Mouse (Mus musculus): ENCODE results near the gene Adh7. TPM values are rescaled to one million over a fixed set of nuclear protein-coding genes. Genes with fewer than 3 reads are reported as not detected.
A peak's percentile ranks its signal among the peaks of the same experiment; 100 is the strongest.

Adh7 gene
- polyA plus RNA-seq, 1 experiment from 2014 or later, result 0.27 TPM

GRCm38 (mm10) chr3:138240942-138241341, 23.4 kb downstream of the Adh7 start:
- Histone ChIP-seq H3K36me3 (ENCODE audit: control insufficient read depth, insufficient read depth) (no peaks in the 10 kb centered on the region), H3K4me3 (ENCODE audit: low read depth, low read length) (no peak overlapping the region), H3K4me2 (ENCODE audit: low read depth, low read length) (no peak overlapping the region), H3K9ac (ENCODE audit: low read depth, low read length) (no peak overlapping the region), H3K4me1 (ENCODE audit: control insufficient read depth, low read depth, low read length) (no peaks in the 10 kb centered on the region; the same call in 1 of the 2 replicates), H3K27me3 (ENCODE audit: control insufficient read depth, insufficient read depth, low read depth, low read length) (no peaks in the 10 kb centered on the region), H3K9me3 (replicated peaks; ENCODE audit: control insufficient read depth, low read length) (no peaks in the 10 kb centered on the region), H3K27ac (ENCODE audit: low read length) (no peak overlapping the region)
- no peak for ATAC-seq (ENCODE audit: low read depth)
- WGBS (ENCODE audit: insufficient replicate concordance), result 63% methylated on average over 5 of the region's 5 CpGs

DNA sequence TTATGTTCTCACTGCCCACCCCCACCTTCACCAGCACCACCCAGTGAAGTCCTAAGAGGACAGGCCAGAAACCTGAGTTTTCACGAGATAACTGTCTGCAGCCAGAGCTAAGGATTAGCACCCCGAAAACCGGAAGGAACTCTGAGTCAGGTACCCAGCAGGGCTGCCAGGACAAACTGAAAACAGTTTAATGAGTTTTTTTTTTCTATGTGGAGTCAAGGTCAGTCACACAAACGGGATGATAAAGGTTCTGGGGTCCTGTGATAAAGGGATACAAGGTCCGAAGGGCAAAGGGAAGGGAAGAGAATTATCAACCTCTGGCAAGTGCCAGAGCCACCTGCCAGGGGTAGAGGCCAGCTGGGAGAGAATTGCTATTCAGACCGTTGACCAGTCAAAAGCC, 23.8 kb downstream of the Adh7 start:
- peak; percentile 20; the same call in 1 of the 2 replicates for ATAC-seq (ENCODE audit: low read depth)
- no peak overlapping the region for H3K27ac ChIP-seq (ENCODE audit: low read length)
- H3K4me3 ChIP-seq (ENCODE audit: low read depth, low read length), result no peak overlapping the region
- no peaks in the 10 kb centered on the region for H3K9me3 ChIP-seq (replicated peaks; ENCODE audit: control insufficient read depth, low read length)
- no peaks in the 10 kb centered on the region; the same call in 1 of the 2 replicates for H3K4me1 ChIP-seq (ENCODE audit: control insufficient read depth, low read depth, low read length)
- H3K4me2 ChIP-seq (ENCODE audit: low read depth, low read length), result no peak overlapping the region
- 27% methylated on average over 6 of the region's 6 CpGs for WGBS (ENCODE audit: insufficient replicate concordance)
- no peak overlapping the region for H3K9ac ChIP-seq (ENCODE audit: low read depth, low read length)
- H3K27me3 ChIP-seq (ENCODE audit: control insufficient read depth, insufficient read depth, low read depth, low read length), result no peaks in the 10 kb centered on the region
- H3K36me3 ChIP-seq (ENCODE audit: control insufficient read depth, insufficient read depth), result no peaks in the 10 kb centered on the region

DNA sequence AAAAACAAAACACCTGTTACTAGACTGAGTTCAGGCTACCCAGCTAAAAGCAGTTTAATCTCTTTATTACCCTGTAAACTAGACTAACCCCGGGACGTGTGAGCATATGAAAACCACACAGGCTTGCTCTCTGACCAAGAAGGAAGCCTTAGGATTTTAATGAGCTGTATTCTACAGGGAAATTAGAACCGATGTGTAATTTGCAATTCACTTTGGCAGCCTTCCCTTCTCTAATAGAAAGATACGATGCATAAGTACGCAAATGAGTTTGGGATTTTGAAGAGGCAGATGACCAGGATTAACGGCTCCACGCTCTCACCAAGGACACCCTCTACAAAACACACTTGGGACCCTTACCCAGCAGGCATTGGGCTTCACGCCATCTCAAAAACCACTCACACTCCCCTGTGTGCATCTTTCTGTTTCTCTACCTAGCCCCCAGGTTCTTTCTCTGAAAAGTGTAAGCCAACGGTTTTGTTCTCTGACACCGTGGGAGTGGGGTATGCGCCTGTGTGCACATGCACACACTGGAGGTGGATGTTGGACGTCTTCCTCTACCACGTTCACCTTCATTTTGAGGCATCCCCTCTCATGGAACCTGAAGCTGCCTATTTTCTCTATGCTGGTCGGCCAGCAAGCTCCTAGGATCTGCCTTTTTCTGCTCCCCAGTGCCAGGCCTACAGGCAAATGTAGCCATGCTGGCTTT, 24.6 kb downstream of the Adh7 start:
- Histone ChIP-seq H3K36me3 (ENCODE audit: control insufficient read depth, insufficient read depth) (no peaks in the 10 kb centered on the region), H3K4me2 (ENCODE audit: low read depth, low read length) (no peak overlapping the region), H3K9me3 (replicated peaks; ENCODE audit: control insufficient read depth, low read length) (no peaks in the 10 kb centered on the region), H3K4me3 (ENCODE audit: low read depth, low read length) (no peak overlapping the region), H3K27ac (ENCODE audit: low read length) (no peak overlapping the region), H3K27me3 (ENCODE audit: control insufficient read depth, insufficient read depth, low read depth, low read length) (no peaks in the 10 kb centered on the region), H3K4me1 (ENCODE audit: control insufficient read depth, low read depth, low read length) (no peaks in the 10 kb centered on the region; the same call in 1 of the 2 replicates), H3K9ac (ENCODE audit: low read depth, low read length) (no peak overlapping the region)
- 71% methylated on average over 14 of the region's 14 CpGs for WGBS (ENCODE audit: insufficient replicate concordance)
- ATAC-seq (ENCODE audit: low read depth), result no peak

DNA sequence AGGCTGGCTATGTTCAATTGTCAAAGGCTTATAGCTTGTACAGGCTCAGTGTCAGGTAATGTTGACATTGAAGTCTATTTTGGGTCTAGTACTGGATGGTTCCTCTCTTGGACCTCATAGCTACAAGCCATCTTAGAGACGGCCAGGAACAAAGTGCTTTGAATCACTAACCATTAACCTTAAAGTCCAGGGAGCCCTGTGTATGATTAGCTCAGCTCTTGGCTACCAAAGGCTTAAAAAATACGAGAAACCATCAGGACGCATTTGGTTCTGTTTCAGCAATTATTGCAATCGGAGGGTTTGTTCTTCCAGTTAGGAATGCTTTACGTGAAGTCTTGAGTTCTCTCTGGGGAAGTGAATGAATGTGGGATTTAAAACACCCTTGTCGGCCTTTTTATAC, 25.4 kb downstream of the Adh7 start:
- H3K4me1 ChIP-seq (ENCODE audit: control insufficient read depth, low read depth, low read length), result no peaks in the 10 kb centered on the region; the same call in 1 of the 2 replicates
- H3K4me3 ChIP-seq (ENCODE audit: low read depth, low read length), result no peak overlapping the region
- H3K27ac ChIP-seq (ENCODE audit: low read length), result no peak overlapping the region
- peak; percentile 58; the same call in 1 of the 2 replicates for ATAC-seq (ENCODE audit: low read depth)
- no peaks in the 10 kb centered on the region for H3K9me3 ChIP-seq (replicated peaks; ENCODE audit: control insufficient read depth, low read length)
- 68% methylated on average over 6 of the region's 6 CpGs for WGBS (ENCODE audit: insufficient replicate concordance)
- H3K4me2 ChIP-seq (ENCODE audit: low read depth, low read length), result no peak overlapping the region
- H3K9ac ChIP-seq (ENCODE audit: low read depth, low read length), result no peak overlapping the region
- H3K27me3 ChIP-seq (ENCODE audit: control insufficient read depth, insufficient read depth, low read depth, low read length), result no peaks in the 10 kb centered on the region
- H3K36me3 ChIP-seq (ENCODE audit: control insufficient read depth, insufficient read depth), result no peaks in the 10 kb centered on the region

- H3K9ac ChIP-seq (ENCODE audit: low read depth, low read length), result no peak overlapping the region
- WGBS (ENCODE audit: insufficient replicate concordance), result 62% methylated on average over 7 of the region's 7 CpGs
These were observed 26.8 kb downstream of the Adh7 start for GRCm38 (mm10) chr3:138244338-138244874.

GRCm38 (mm10) chr3:138246511-138247020, 29.0 kb downstream of the Adh7 start:
- Histone ChIP-seq H3K4me2 (ENCODE audit: low read depth, low read length) (no peak overlapping the region), H3K4me1 (ENCODE audit: control insufficient read depth, low read depth, low read length) (no peaks in the 10 kb centered on the region), H3K27me3 (ENCODE audit: control insufficient read depth, insufficient read depth, low read depth, low read length) (no peaks in the 10 kb centered on the region), H3K27ac (ENCODE audit: low read length) (no peak overlapping the region), H3K9ac (ENCODE audit: low read depth, low read length) (no peak overlapping the region), H3K36me3 (ENCODE audit: control insufficient read depth, insufficient read depth) (no peaks in the 10 kb centered on the region), H3K4me3 (ENCODE audit: low read depth, low read length) (no peak overlapping the region), H3K9me3 (replicated peaks; ENCODE audit: control insufficient read depth, low read length) (no peaks in the 10 kb centered on the region)
- no peak for ATAC-seq (ENCODE audit: low read depth)

More at GRCm38 (mm10) chr3:138244338-138244874, 26.8 kb downstream of the Adh7 start:
- H3K4me2 ChIP-seq (ENCODE audit: low read depth, low read length), result no peak overlapping the region
- H3K36me3 ChIP-seq (ENCODE audit: control insufficient read depth, insufficient read depth), result no peaks in the 10 kb centered on the region
- ATAC-seq (ENCODE audit: low read depth), result no peak
- no peaks in the 10 kb centered on the region for H3K9me3 ChIP-seq (replicated peaks; ENCODE audit: control insufficient read depth, low read length)
- H3K4me1 ChIP-seq (ENCODE audit: control insufficient read depth, low read depth, low read length), result no peaks in the 10 kb centered on the region; the same call in 1 of the 2 replicates
- no peak overlapping the region for H3K27ac ChIP-seq (ENCODE audit: low read length)
- no peaks in the 10 kb centered on the region for H3K27me3 ChIP-seq (ENCODE audit: control insufficient read depth, insufficient read depth, low read depth, low read length)
- H3K4me3 ChIP-seq (ENCODE audit: low read depth, low read length), result no peak overlapping the region

DNA sequence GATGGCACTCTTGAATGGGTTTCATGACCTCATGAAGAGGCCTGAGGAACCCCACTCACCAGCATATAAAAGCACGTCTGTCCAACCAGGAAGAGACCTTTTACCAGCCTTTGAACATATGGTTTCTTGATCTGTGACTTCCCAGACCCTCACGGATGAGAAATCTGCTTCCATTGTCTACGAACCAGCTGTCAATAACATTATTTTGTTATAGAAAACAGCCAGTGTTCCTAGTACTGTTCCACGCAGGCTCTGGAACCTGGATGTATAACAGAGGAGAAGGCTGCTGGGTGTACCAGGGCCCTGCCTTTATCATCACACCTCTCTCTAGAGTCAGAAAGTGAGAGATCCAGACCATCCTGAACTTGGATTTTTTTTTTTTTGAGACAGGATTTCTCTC, 29.7 kb downstream of the Adh7 start:
- Histone ChIP-seq H3K4me2 (ENCODE audit: low read depth, low read length) (no peak overlapping the region), H3K27ac (ENCODE audit: low read length) (no peak overlapping the region), H3K9me3 (replicated peaks; ENCODE audit: control insufficient read depth, low read length) (no peaks in the 10 kb centered on the region), H3K36me3 (ENCODE audit: control insufficient read depth, insufficient read depth) (no peaks in the 10 kb centered on the region), H3K4me3 (ENCODE audit: low read depth, low read length) (no peak overlapping the region), H3K9ac (ENCODE audit: low read depth, low read length) (no peak overlapping the region), H3K4me1 (ENCODE audit: control insufficient read depth, low read depth, low read length) (no peaks in the 10 kb centered on the region), H3K27me3 (ENCODE audit: control insufficient read depth, insufficient read depth, low read depth, low read length) (no peaks in the 10 kb centered on the region)
- 67% methylated on average over 4 of the region's 4 CpGs for WGBS (ENCODE audit: insufficient replicate concordance)
- ATAC-seq (ENCODE audit: low read depth), result no peak

DNA sequence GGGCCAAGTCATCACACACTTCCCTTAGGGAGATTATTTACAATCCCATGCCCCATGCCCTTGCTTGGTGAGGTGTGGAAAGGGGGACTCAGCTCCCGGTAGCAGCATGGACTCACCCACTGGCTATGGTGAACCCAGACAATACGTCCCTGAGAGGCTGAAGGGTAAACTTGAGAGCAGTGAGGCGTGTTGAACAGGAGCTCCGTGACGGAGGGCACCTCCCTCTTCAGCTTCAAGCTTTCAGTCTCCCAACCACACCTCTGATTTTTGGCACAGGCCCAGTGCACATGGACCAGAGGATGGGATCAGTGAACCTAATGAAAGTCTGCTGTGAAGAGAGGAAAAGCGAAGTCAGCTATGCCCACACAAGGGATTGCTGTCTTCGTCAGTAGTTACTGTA, 30.5 kb downstream of the Adh7 start:
- no peaks in the 10 kb centered on the region for H3K36me3 ChIP-seq (ENCODE audit: control insufficient read depth, insufficient read depth)
- H3K4me2 ChIP-seq (ENCODE audit: low read depth, low read length), result no peak overlapping the region
- H3K27ac ChIP-seq (ENCODE audit: low read length), result no peak overlapping the region
- H3K4me1 ChIP-seq (ENCODE audit: control insufficient read depth, low read depth, low read length), result no peaks in the 10 kb centered on the region
- H3K4me3 ChIP-seq (ENCODE audit: low read depth, low read length), result no peak overlapping the region
- H3K9me3 ChIP-seq (replicated peaks; ENCODE audit: control insufficient read depth, low read length), result no peaks in the 10 kb centered on the region
- 68% methylated on average over 7 of the region's 7 CpGs for WGBS (ENCODE audit: insufficient replicate concordance)
- no peak for ATAC-seq (ENCODE audit: low read depth)
- H3K27me3 ChIP-seq (ENCODE audit: control insufficient read depth, insufficient read depth, low read depth, low read length), result no peaks in the 10 kb centered on the region
- no peak overlapping the region for H3K9ac ChIP-seq (ENCODE audit: low read depth, low read length)

GRCm38 (mm10) chr3:138248746-138249145, 31.2 kb downstream of the Adh7 start:
- ATAC-seq (ENCODE audit: low read depth), result no peak
- 70% methylated on average over 8 of the region's 8 CpGs for WGBS (ENCODE audit: insufficient replicate concordance)

More at GRCm38 (mm10) chr3:138248746-138249145, 31.2 kb downstream of the Adh7 start:
- H3K4me1 ChIP-seq (ENCODE audit: control insufficient read depth, low read depth, low read length), result no peaks in the 10 kb centered on the region
- H3K27ac ChIP-seq (ENCODE audit: low read length), result no peak overlapping the region
- H3K36me3 ChIP-seq (ENCODE audit: control insufficient read depth, insufficient read depth), result no peaks in the 10 kb centered on the region
- H3K27me3 ChIP-seq (ENCODE audit: control insufficient read depth, insufficient read depth, low read depth, low read length), result no peaks in the 10 kb centered on the region
- H3K4me3 ChIP-seq (ENCODE audit: low read depth, low read length), result no peak overlapping the region
- H3K9me3 ChIP-seq (replicated peaks; ENCODE audit: control insufficient read depth, low read length), result no peaks in the 10 kb centered on the region
- no peak overlapping the region for H3K9ac ChIP-seq (ENCODE audit: low read depth, low read length)
- H3K4me2 ChIP-seq (ENCODE audit: low read depth, low read length), result no peak overlapping the region

Measured in liver, embryonic 16.5 days (tissue).